Mouse (Mus musculus): Measurements from ENCODE around the gene Kank2.
"Not testable (repeated sequence)": the region's sequence is repeated elsewhere in the genome, so short reads cannot be mapped to it uniquely, and the experiment has no call there.

Kank2 gene

GRCm38 (mm10) chr9:21786309-21786708 is 12.2 kb downstream of the Kank2 start:
- DNase-seq (ENCODE audit: extremely low read depth, low read depth) = not testable (repeated sequence)

- no peak for DNase-seq (ENCODE audit: extremely low read depth, low read depth)
These were observed 13.8 kb downstream of the Kank2 start for GRCm38 (mm10) chr9:21784517-21785307.

GRCm38 (mm10) chr9:21781657-21782468 is 16.7 kb downstream of the Kank2 start:
- no peak for DNase-seq (ENCODE audit: extremely low read depth, low read depth)

- DNase-seq (ENCODE audit: extremely low read depth, low read depth) = no peak
These were observed 20.8 kb downstream of the Kank2 start for GRCm38 (mm10) chr9:21777726-21778125.

GRCm38 (mm10) chr9:21774353-21774752 is 24.2 kb downstream of the Kank2 start:
- DNase-seq (ENCODE audit: extremely low read depth, low read depth) = no peak

- not testable (repeated sequence) for DNase-seq (ENCODE audit: extremely low read depth, low read depth)
These were observed 25.1 kb downstream of the Kank2 start for GRCm38 (mm10) chr9:21773396-21773795.

- no peak for DNase-seq (ENCODE audit: extremely low read depth, low read depth)
These were observed 28.9 kb downstream of the Kank2 start for GRCm38 (mm10) chr9:21769558-21770183.

- no peak for DNase-seq (ENCODE audit: extremely low read depth, low read depth)
These were observed 29.8 kb downstream of the Kank2 start for GRCm38 (mm10) chr9:21768511-21769411.

GRCm38 (mm10) chr9:21767896-21768295 is 30.6 kb downstream of the Kank2 start:
- DNase-seq (ENCODE audit: extremely low read depth, low read depth) = no peak

GRCm38 (mm10) chr9:21764084-21764999 is 34.2 kb downstream of the Kank2 start:
- DNase-seq (ENCODE audit: extremely low read depth, low read depth) = no peak

GRCm38 (mm10) chr9:21762135-21762534 is 36.4 kb downstream of the Kank2 start:
- DNase-seq (ENCODE audit: extremely low read depth, low read depth) = no peak

- peak; percentile 99 for DNase-seq (ENCODE audit: extremely low read depth, low read depth)
These were observed 38.1 kb downstream of the Kank2 start, which contains the start of gene Spc24 for GRCm38 (mm10) chr9:21760155-21761088. Spc24 (minus strand) TSS chr9:21760303.

- peak; percentile 25 for DNase-seq (ENCODE audit: extremely low read depth, low read depth)
These were observed 38.8 kb downstream of the Kank2 start for GRCm38 (mm10) chr9:21759718-21760117.

- no peak for DNase-seq (ENCODE audit: extremely low read depth, low read depth)
These were observed 39.7 kb downstream of the Kank2 start for GRCm38 (mm10) chr9:21758576-21759529.

- DNase-seq (ENCODE audit: extremely low read depth, low read depth) = no peak
These were observed 43.8 kb downstream of the Kank2 start for GRCm38 (mm10) chr9:21754516-21755321.

- no peak for DNase-seq (ENCODE audit: extremely low read depth, low read depth)
These were observed 44.5 kb downstream of the Kank2 start for GRCm38 (mm10) chr9:21754003-21754402.

All from MEL-GATA-1-ER (cell line).